Mouse (Mus musculus) embryonic facial prominence, embryonic 11.5 days (tissue): ENCODE data around the gene Gm49387. TPM values are rescaled to one million over a fixed set of nuclear protein-coding genes. Genes with fewer than 3 reads are reported as not detected.

Source experiments
- ATAC-seq: fragments of 200-750 bp; cut with Nextera tagmentation; replicated peaks from 2 replicates; pipeline ENCODE4 v1.8.0; 2017; ENCODE audit warnings: low read depth; ENCODE audit not compliant: insufficient number of reproducible peaks, low FRiP score, low TSS enrichment
- DNase-seq: peaks from one replicate; pipeline ENCODE4 v3.0.0-alpha.2; 2015; ENCODE audit warnings: low spot score
- H3K27ac ChIP-seq: fragments of 300-500 bp; sonication (generic); replicated peaks from 2 replicates; pipeline ENCODE4 v1.5.1; 2014; ENCODE audit warnings: mild to moderate bottlenecking, low read depth, low read length, control low read depth
- H3K27me3 ChIP-seq: fragments of 300-500 bp; sonication (generic); 2 replicates; pipeline ENCODE4 v1.6.1; 2014; ENCODE audit warnings: mild to moderate bottlenecking, low read length, moderate library complexity, mixed read lengths; ENCODE audit not compliant: control insufficient read depth, insufficient read depth
- H3K36me3 ChIP-seq: fragments of 300-500 bp; sonication (generic); replicated peaks from 2 replicates; pipeline ENCODE4 v1.6.1; 2014; ENCODE audit warnings: low read depth, mild to moderate bottlenecking, low read length, moderate library complexity, mixed read lengths; ENCODE audit not compliant: control insufficient read depth, insufficient read depth
- H3K4me1 ChIP-seq: fragments of 300-500 bp; sonication (generic); 2 replicates; pipeline ENCODE4 v1.6.1; 2014; ENCODE audit warnings: low read length, mixed read lengths; ENCODE audit not compliant: control insufficient read depth, insufficient read depth
- H3K4me2 ChIP-seq: fragments of 300-500 bp; sonication (generic); 2 replicates; pipeline ENCODE4 v1.6.1; 2014; ENCODE audit warnings: low read depth, mild to moderate bottlenecking, control low read depth, low read length, moderate library complexity
- H3K4me3 ChIP-seq: fragments of 300-500 bp; sonication (generic); 2 replicates; pipeline ENCODE4 v1.5.1; 2014; ENCODE audit warnings: low read depth, low read length, control low read depth
- H3K9ac ChIP-seq: fragments of 300-500 bp; sonication (generic); replicated peaks from 2 replicates; pipeline ENCODE4 v1.6.1; 2014; ENCODE audit warnings: mild to moderate bottlenecking, control low read depth, low read length
- H3K9me3 ChIP-seq: fragments of 300-500 bp; sonication (generic); replicated peaks from 2 replicates; pipeline ENCODE4 v1.6.1; 2016; ENCODE audit warnings: mild to moderate bottlenecking, low read length, inconsistent platforms, mixed read lengths; ENCODE audit not compliant: control insufficient read depth
- WGBS: fragments of 180-500 bp; shearing (Covaris S2); extraction: QIAGEN DNeasy Blood & Tissue Kit; methylation state at CpG from one replicate; pipeline ENCODE4 v1.1.7; 2014; 5-methylcytosine and 5-hydroxymethylcytosine counted together
- polyA plus RNA-seq: library from polyadenylated mRNA; unstranded; fragments of >200 nt; fragmentation: Nextera tagmentation; extraction: Ambion mirVana; gene quantifications from 2 replicates; pipeline ENCODE4 v1.2.1, GENCODE M21; 2014

The Gm49387 gene
- polyA plus RNA-seq, 1 experiment from 2014 or later: 2.0 TPM

GRCm38 (mm10) chr14:31659501-31660181 lies 19.0 kb upstream of the Gm49387 start:
- H3K4me2 ChIP-seq: no peak overlapping the region
- H3K4me1 ChIP-seq: peaks cover 14% of the 10 kb centered on the region; the same call in 1 of the 2 replicates
- WGBS: 60% methylated on average over 10 of the region's 10 CpGs
- no peak overlapping the region for H3K4me3 ChIP-seq
- no peak overlapping the region for H3K27ac ChIP-seq
- no peaks in the 10 kb centered on the region for H3K36me3 ChIP-seq
- no peaks in the 10 kb centered on the region for H3K9me3 ChIP-seq
- ATAC-seq: no peak
- no peak for DNase-seq
- H3K9ac ChIP-seq: no peak overlapping the region
- no peaks in the 10 kb centered on the region for H3K27me3 ChIP-seq

- ATAC-seq (no peak), DNase-seq (no peak)
- Histone ChIP-seq H3K4me2 (no peak overlapping the region), H3K36me3 (no peaks in the 10 kb centered on the region), H3K4me3 (no peak overlapping the region), H3K9ac (no peak overlapping the region), H3K4me1 (peaks cover 11% of the 10 kb centered on the region; the same call in 1 of the 2 replicates), H3K9me3 (no peaks in the 10 kb centered on the region), H3K27ac (no peak overlapping the region), H3K27me3 (no peaks in the 10 kb centered on the region)
- 87% methylated on average over 8 of the region's 8 CpGs for WGBS
Measured at GRCm38 (mm10) chr14:31658126-31658680, 17.5 kb upstream of the Gm49387 start.

GRCm38 (mm10) chr14:31656857-31657645 lies 16.4 kb upstream of the Gm49387 start:
- Histone ChIP-seq H3K4me3 (no peak overlapping the region), H3K27ac (no peak overlapping the region), H3K27me3 (no peaks in the 10 kb centered on the region), H3K4me1 (no peaks in the 10 kb centered on the region; the same call in 1 of the 2 replicates), H3K9me3 (no peaks in the 10 kb centered on the region), H3K4me2 (no peak overlapping the region), H3K9ac (no peak overlapping the region), H3K36me3 (no peaks in the 10 kb centered on the region)
- WGBS: 43% methylated on average over 5 of the region's 5 CpGs
- peak; percentile 81 for DNase-seq
- no peak for ATAC-seq

GRCm38 (mm10) chr14:31656386-31656785 lies 15.7 kb upstream of the Gm49387 start:
- DNase-seq (no peak), ATAC-seq (no peak)
- H3K27ac ChIP-seq: no peak overlapping the region
- no peaks in the 10 kb centered on the region for H3K4me1 ChIP-seq
- WGBS: 74% methylated on average over 7 of the region's 7 CpGs
- H3K4me2 ChIP-seq: no peak overlapping the region
- no peak overlapping the region for H3K9ac ChIP-seq
- H3K9me3 ChIP-seq: no peaks in the 10 kb centered on the region
- H3K27me3 ChIP-seq: no peaks in the 10 kb centered on the region
- no peaks in the 10 kb centered on the region for H3K36me3 ChIP-seq
- no peak overlapping the region for H3K4me3 ChIP-seq

GRCm38 (mm10) chr14:31655406-31655805 lies 14.7 kb upstream of the Gm49387 start:
- H3K36me3 ChIP-seq: no peaks in the 10 kb centered on the region
- 78% methylated on average over 14 of the region's 14 CpGs for WGBS
- no peak overlapping the region for H3K27ac ChIP-seq

GRCm38 (mm10) chr14:31654816-31655215 lies 14.1 kb upstream of the Gm49387 start:
- H3K27me3 ChIP-seq: no peaks in the 10 kb centered on the region
- H3K9ac ChIP-seq: no peak overlapping the region
- H3K4me2 ChIP-seq: no peak overlapping the region
- H3K27ac ChIP-seq: no peak overlapping the region
- H3K36me3 ChIP-seq: no peaks in the 10 kb centered on the region
- H3K4me3 ChIP-seq: no peak overlapping the region
- ATAC-seq (no peak), DNase-seq (no peak)
- 86% methylated on average over 5 of the region's 5 CpGs for WGBS
- no peaks in the 10 kb centered on the region for H3K4me1 ChIP-seq
- H3K9me3 ChIP-seq: no peaks in the 10 kb centered on the region

More at GRCm38 (mm10) chr14:31655406-31655805, 14.7 kb upstream of the Gm49387 start:
- Histone ChIP-seq H3K9ac (no peak overlapping the region), H3K4me1 (no peaks in the 10 kb centered on the region), H3K4me3 (no peak overlapping the region), H3K27me3 (no peaks in the 10 kb centered on the region), H3K9me3 (no peaks in the 10 kb centered on the region), H3K4me2 (no peak overlapping the region)
- ATAC-seq (no peak), DNase-seq (no peak)

GRCm38 (mm10) chr14:31653101-31653875 lies 12.6 kb upstream of the Gm49387 start:
- Histone ChIP-seq H3K4me1 (no peaks in the 10 kb centered on the region), H3K4me2 (no peak overlapping the region), H3K9me3 (no peaks in the 10 kb centered on the region), H3K27me3 (no peaks in the 10 kb centered on the region), H3K27ac (no peak overlapping the region), H3K36me3 (no peaks in the 10 kb centered on the region), H3K9ac (no peak overlapping the region), H3K4me3 (no peak overlapping the region)
- 84% methylated on average over 14 of the region's 14 CpGs for WGBS
- ATAC-seq (no peak), DNase-seq (no peak)
